Mouse (Mus musculus) liver, embryonic 14.5 days (tissue): ENCODE measurements around the gene Nt5dc1. TPM values are rescaled to one million over a fixed set of nuclear protein-coding genes. Genes with fewer than 3 reads are reported as not detected.
"Not testable (repeated sequence)": the region's sequence is repeated elsewhere in the genome, so short reads cannot be mapped to it uniquely, and the experiment has no call there.

ENCODE experiments used
- ATAC-seq: fragments of 200-750 bp; cut with Nextera tagmentation; 2 replicates; pipeline ENCODE4 v1.8.0; 2017; ENCODE audit warnings: moderate number of reproducible peaks, mild to moderate bottlenecking, moderate library complexity; ENCODE audit not compliant: insufficient read depth
- DNase-seq, 3 experiments: peaks; one replicate each; pipeline ENCODE4 v3.0.0-alpha.2; 2012 to 2013; ENCODE audit warnings: low read depth in 3 of 3, low spot score in 3 of 3
- H3K27ac ChIP-seq: fragments of 300-500 bp; sonication (generic); 2 replicates; pipeline ENCODE4 v1.5.1; 2014; ENCODE audit warnings: moderate library complexity, mild to moderate bottlenecking, control low read depth, inconsistent platforms
- H3K27me3 ChIP-seq: fragments of 300-500 bp; sonication (generic); 2 replicates; pipeline ENCODE4 v1.6.1; 2014; ENCODE audit warnings: mild to moderate bottlenecking, low read length, moderate library complexity; ENCODE audit not compliant: control insufficient read depth, insufficient read depth
- H3K36me3 ChIP-seq: fragments of 300-500 bp; sonication (generic); replicated peaks from 2 replicates; pipeline ENCODE4 v1.6.1; 2014; ENCODE audit warnings: low read depth; ENCODE audit not compliant: control insufficient read depth, insufficient read depth
- H3K4me1 ChIP-seq, 2 experiments: fragments of 200-500 bp in 1 of 2; fragments of 300-500 bp in 1 of 2; sonication (generic) in 1 of 2; replicated peaks; 2 replicates each; pipeline ENCODE4 v1.6.1; 2012 to 2014; ENCODE audit warnings: antibody characterized with exemption in 1 of 2, inconsistent platforms in 1 of 2, low read length in 1 of 2; ENCODE audit not compliant: control insufficient read depth in 2 of 2, insufficient read depth in 2 of 2
- H3K4me2 ChIP-seq: fragments of 300-500 bp; sonication (generic); 2 replicates; pipeline ENCODE4 v1.6.1; 2014; ENCODE audit warnings: low read depth, mild to moderate bottlenecking, control low read depth, moderate library complexity
- H3K4me3 ChIP-seq, 2 experiments: fragments of 200-500 bp in 1 of 2; fragments of 300-500 bp in 1 of 2; sonication (generic) in 1 of 2; 2 replicates each; pipeline ENCODE4 v1.5.1; 2012 to 2014; ENCODE audit warnings: low read depth in 2 of 2, low read length in 2 of 2, mild to moderate bottlenecking in 2 of 2, control low read depth in 1 of 2, inconsistent platforms in 1 of 2, moderate library complexity in 1 of 2; ENCODE audit not compliant: insufficient read depth in 1 of 2
- H3K9ac ChIP-seq: fragments of 300-500 bp; sonication (generic); replicated peaks from 2 replicates; pipeline ENCODE4 v1.6.1; 2014; ENCODE audit warnings: mild to moderate bottlenecking, control low read depth, moderate library complexity
- H3K9me3 ChIP-seq: fragments of 300-500 bp; sonication (generic); 2 replicates; pipeline ENCODE4 v1.6.1; 2016; ENCODE audit warnings: low read length, mixed read lengths; ENCODE audit not compliant: control insufficient read depth
- CTCF ChIP-seq: IDR thresholded peaks from 2 replicates; pipeline ENCODE4 v1.5.1; 2016; ENCODE audit warnings: antibody characterized with exemption, low read depth, control low read depth
- EP300 ChIP-seq: IDR thresholded peaks from 2 replicates; pipeline ENCODE4 v1.6.1; 2016; ENCODE audit warnings: antibody characterized with exemption, low read depth
- WGBS: fragments of 180-500 bp; shearing (Covaris S2); extraction: QIAGEN DNeasy Blood & Tissue Kit; methylation state at CpG from one replicate; pipeline ENCODE4 v1.1.7; 2014; ENCODE audit not compliant: insufficient replicate concordance; 5-methylcytosine and 5-hydroxymethylcytosine counted together
- polyA plus RNA-seq, 2 experiments: library from polyadenylated mRNA; depleted of rRNA in 1 of 2; stranded (reverse) in 1 of 2; unstranded in 1 of 2; fragments of >200 nt; fragmentation: Nextera tagmentation in 1 of 2; extraction: Ambion mirVana in 1 of 2; gene quantifications; 2 replicates each; pipeline versions ENCODE4 v1.2.1 to v1.2.3; 2012 to 2014

The Nt5dc1 gene
- polyA plus RNA-seq, 2 experiments, result 3.2 to 9.7 TPM

DNA sequence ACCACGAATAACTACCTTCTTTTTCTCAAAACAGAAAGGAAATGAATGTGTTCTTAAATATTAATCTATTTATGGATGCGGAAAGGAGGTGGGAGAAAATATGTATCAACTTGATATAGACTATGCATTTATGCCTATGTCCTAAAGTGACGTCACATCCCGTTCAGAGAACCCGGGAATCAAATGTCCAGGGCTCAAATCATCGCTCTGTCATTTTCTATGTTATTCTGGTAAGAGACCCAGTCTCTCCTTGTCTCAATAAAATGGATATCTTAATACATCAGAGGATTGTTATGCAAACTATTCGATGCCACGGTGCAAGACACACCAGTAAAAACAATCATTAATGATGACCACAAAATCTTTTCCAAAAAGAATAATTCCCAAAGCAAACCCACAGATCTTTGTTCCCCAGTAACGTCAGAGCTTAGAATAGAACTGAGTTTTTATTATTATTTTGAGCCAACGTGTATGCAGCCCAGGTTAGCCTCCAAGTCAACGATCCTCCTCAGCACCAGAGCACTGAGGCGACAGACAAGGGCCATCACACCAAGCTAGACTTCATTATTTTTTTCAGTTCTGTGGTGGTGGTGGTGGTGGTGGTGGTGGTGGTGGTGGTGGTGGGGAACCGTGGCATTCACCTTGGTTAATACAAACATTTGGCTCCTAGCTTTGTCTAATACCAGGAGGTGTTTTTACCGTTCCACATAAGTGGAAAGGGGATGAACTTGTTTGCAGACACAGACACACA, 137.0 kb downstream of the Nt5dc1 start:
- no peaks in the 10 kb centered on the region for H3K9me3 ChIP-seq
- DNase-seq, result peak in 1 of 3 experiments; percentile 37
- no peaks in the 10 kb centered on the region for H3K36me3 ChIP-seq
- H3K27me3 ChIP-seq, result no peaks in the 10 kb centered on the region
- peaks cover 10 to 11% of the 10 kb centered on the region in 2 experiments for H3K4me1 ChIP-seq
- no peak for TF ChIP-seq CTCF
- TF ChIP-seq EP300, result no peak
- H3K4me2 ChIP-seq, result peak overlapping the region; percentile 83
- 16% methylated on average over 14 of the region's 14 CpGs for WGBS
- H3K27ac ChIP-seq, result peak overlapping the region; percentile 74
- peak overlapping the region; percentile 99 for H3K9ac ChIP-seq
- peak; percentile 25; the same call in 1 of the 2 replicates for ATAC-seq
- H3K4me3 ChIP-seq, result peak overlapping the region; percentile 79 to 97

GRCm38 (mm10) chr10:34280591-34281175, 137.7 kb downstream of the Nt5dc1 start:
- ATAC-seq (no peak), DNase-seq (peak; percentile 54 to 67 (median 58))
- Histone ChIP-seq H3K36me3 (no peaks in the 10 kb centered on the region), H3K27ac (no peak overlapping the region), H3K9me3 (no peaks in the 10 kb centered on the region), H3K4me1 (peaks cover 10 to 11% of the 10 kb centered on the region in 2 experiments), H3K27me3 (no peaks in the 10 kb centered on the region), H3K4me2 (peak overlapping the region; percentile 83), H3K4me3 (peak overlapping the region; percentile 79 to 97), H3K9ac (no peak overlapping the region; the same call in 1 of the 2 replicates)
- TF ChIP-seq EP300, result no peak
- peak; percentile 72 for TF ChIP-seq CTCF
- 16% methylated on average over 13 of the region's 13 CpGs for WGBS

- 66% methylated on average over 7 of the region's 7 CpGs for WGBS
- Histone ChIP-seq H3K4me1 (no peaks in the 10 kb centered on the region), H3K4me2 (no peak overlapping the region), H3K9me3 (no peaks in the 10 kb centered on the region), H3K4me3 (no peak overlapping the region), H3K27me3 (no peaks in the 10 kb centered on the region), H3K9ac (no peak overlapping the region), H3K27ac (no peak overlapping the region), H3K36me3 (no peaks in the 10 kb centered on the region)
- no peak for DNase-seq
- no peak for ATAC-seq
- TF ChIP-seq EP300, result no peak
- no peak for TF ChIP-seq CTCF
Observed at GRCm38 (mm10) chr10:34271681-34272080, 146.7 kb downstream of the Nt5dc1 start.

DNA sequence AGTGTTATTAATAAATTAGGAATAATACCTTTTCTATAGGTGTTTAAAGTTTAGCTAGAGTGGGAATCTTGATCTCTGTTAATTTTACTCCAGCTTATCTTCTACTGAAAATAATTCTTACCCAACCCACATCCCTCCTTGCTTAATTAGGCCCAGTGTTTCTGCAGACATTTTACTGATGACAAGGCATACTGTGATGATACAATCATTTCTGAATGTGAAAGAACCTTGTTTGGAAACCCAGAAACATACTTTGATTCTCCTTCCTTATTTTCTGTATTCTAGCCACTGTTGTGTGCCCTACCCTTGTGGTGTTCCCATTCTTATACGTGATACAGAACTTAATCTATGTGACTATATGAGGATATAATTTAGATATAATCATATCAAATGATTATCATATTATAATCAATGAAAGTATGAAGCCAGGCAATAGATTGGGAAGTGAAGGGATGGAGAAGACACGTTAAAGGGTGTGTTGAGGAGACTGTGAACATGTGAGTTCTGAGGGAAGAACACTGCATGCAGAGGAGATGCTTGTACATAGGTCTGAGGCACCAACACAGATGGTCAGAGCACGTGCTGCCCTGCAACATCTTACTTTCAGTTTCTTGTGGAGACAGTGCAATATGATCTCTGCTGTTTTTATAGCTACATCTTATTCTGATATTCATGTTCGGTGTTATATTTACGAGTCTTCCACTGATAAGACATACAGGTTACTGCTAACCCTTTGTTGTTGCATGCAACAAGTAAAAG, 150.9 kb downstream of the Nt5dc1 start:
- WGBS, result 56% methylated on average over 5 of the region's 5 CpGs

GRCm38 (mm10) chr10:34265106-34265505, 153.2 kb downstream of the Nt5dc1 start:
- H3K4me2 ChIP-seq, result no peak overlapping the region
- WGBS, result 61% methylated on average over 4 of the region's 4 CpGs
- ATAC-seq, result no peak

More for the DNA sequence above, 150.9 kb downstream of the Nt5dc1 start:
- H3K9me3 ChIP-seq, result no peaks in the 10 kb centered on the region
- H3K9ac ChIP-seq, result no peak overlapping the region
- no peak overlapping the region for H3K27ac ChIP-seq
- H3K36me3 ChIP-seq, result no peaks in the 10 kb centered on the region
- no peak overlapping the region for H3K4me3 ChIP-seq
- no peak for TF ChIP-seq EP300
- TF ChIP-seq CTCF, result no peak
- H3K4me1 ChIP-seq, result no peaks in the 10 kb centered on the region
- no peak for ATAC-seq
- H3K4me2 ChIP-seq, result no peak overlapping the region
- H3K27me3 ChIP-seq, result no peaks in the 10 kb centered on the region
- no peak for DNase-seq

DNA sequence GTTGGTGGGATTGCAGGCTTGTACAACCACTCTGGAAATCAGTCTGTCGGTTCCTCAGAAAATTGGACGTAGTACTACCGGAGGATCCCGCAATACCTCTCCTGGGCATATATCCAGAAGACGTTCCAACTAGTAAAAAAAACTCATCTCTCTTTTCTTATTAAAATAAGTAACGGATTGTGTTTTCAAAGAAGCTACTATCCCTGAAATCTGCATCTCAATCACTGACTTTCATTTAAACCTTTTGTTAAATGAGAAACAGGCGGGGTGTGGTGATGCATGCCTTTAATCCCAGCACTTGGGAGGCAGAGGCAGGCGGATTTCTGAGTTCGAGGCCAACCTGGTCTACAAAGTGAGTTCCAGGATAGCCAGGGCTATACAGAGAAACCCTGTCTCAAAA, 165.5 kb downstream of the Nt5dc1 start:
- not testable (repeated sequence) for H3K36me3 ChIP-seq, ATAC-seq, H3K9ac ChIP-seq, H3K4me2 ChIP-seq, H3K9me3 ChIP-seq, H3K4me1 ChIP-seq, DNase-seq, H3K4me3 ChIP-seq, H3K27ac ChIP-seq, H3K27me3 ChIP-seq
- 73% methylated on average over 9 of the region's 9 CpGs for WGBS

More at GRCm38 (mm10) chr10:34265106-34265505, 153.2 kb downstream of the Nt5dc1 start:
- H3K9me3 ChIP-seq, result no peaks in the 10 kb centered on the region
- DNase-seq, result no peak
- TF ChIP-seq EP300, result no peak
- H3K36me3 ChIP-seq, result no peaks in the 10 kb centered on the region
- no peak overlapping the region for H3K4me3 ChIP-seq
- H3K27me3 ChIP-seq, result no peaks in the 10 kb centered on the region
- H3K9ac ChIP-seq, result no peak overlapping the region
- no peaks in the 10 kb centered on the region for H3K4me1 ChIP-seq
- H3K27ac ChIP-seq, result no peak overlapping the region
